ENCODE assay signal across 11 mouse cellular contexts in the genomic region with DNA sequence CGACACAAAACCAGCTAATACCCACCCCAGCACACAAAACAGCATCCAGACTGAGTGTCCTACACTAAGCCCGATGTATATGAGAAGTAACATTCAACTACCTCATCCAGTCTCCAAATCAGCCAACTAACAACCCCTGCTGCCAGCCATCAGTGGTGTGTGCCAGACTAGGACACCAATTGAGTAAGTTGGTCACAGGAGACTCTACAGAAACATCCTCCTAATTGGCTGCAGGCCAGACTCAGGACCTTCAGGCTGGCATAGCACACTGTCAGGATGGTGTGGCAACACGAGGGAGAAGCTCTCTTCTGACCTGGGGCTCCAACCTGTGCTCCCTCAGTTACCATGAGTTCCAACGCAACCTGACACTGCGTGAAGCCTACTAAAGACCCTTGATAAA.
DNase-seq lines count a peak whose midpoint lies in the region; ATAC-seq and TF ChIP-seq lines count a peak whose summit lies in the region.
"Had no signal": no experiment of that assay in that cellular context is flagged by ENCODE, and none has a peak within 500 bp of the region (broad histone marks: within the 10 kb centered on the region; RNA-seq: fewer than 3 reads in every experiment).

No protein-coding gene starts in this region.

- peak; percentile 48 for DNase-seq in kidney, adult 2 months
- DNase-seq in kidney, adult 18-20 months, result no peak
- DNase-seq in thymus, adult 2 months, result no peak
- DNase-seq in thymus, postnatal 0 days (ENCODE audit: low spot score), result no peak
- DNase-seq in brain, adult 2 months (ENCODE audit: low read depth, low spot score), result peak; percentile 26
- DNase-seq in skeletal muscle tissue, adult 2 months (ENCODE audit: low read depth, low spot score), result peak; percentile 47
- no peak for DNase-seq in frontal cortex, postnatal 25 days (ENCODE audit: low spot score in 2 of 2)
- DNase-seq: cerebellum, adult 9-10 months had no signal

- TF ChIP-seq POLR2A in kidney, adult 2 months (IDR thresholded peaks at IDR 0.05; ENCODE audit: low read depth, low read length), result no peak
- TF ChIP-seq POLR2A in thymus, adult 2 months (IDR thresholded peaks at IDR 0.05; ENCODE audit: control insufficient read depth, extremely low read depth, insufficient read depth, low read length, poor library complexity), result no peak

- TF ChIP-seq CTCF in kidney, adult 2 months (conservative IDR thresholded peaks at IDR 0.05; ENCODE audit: insufficient read depth, insufficient read length, low read depth, low read length), result no peak
- TF ChIP-seq CTCF in thymus, adult 2 months (IDR thresholded peaks at IDR 0.05; ENCODE audit: borderline replicate concordance, control insufficient read depth, extremely low read depth, insufficient read depth, low read length, poor library complexity), result no peak

- H3K4me3 ChIP-seq in kidney, adult 2 months (ENCODE audit: insufficient read depth, low read depth, low read length), result no peak overlapping the region
- no peak overlapping the region for H3K4me3 ChIP-seq in thymus, adult 2 months (ENCODE audit: control insufficient read depth, insufficient read depth, low read length)
- H3K4me3 ChIP-seq: limb, embryonic 13.5 days had no signal

- H3K4me1 ChIP-seq in kidney, adult 2 months (ENCODE audit: control insufficient read depth, insufficient read depth, low read length), result peaks cover 38% of the 10 kb centered on the region
- peaks cover 52% of the 10 kb centered on the region for H3K4me1 ChIP-seq in thymus, adult 2 months (replicated peaks; ENCODE audit: control insufficient read depth, insufficient read depth, low read length)

- no peaks in the 10 kb centered on the region for H3K27me3 ChIP-seq in kidney, adult 2 months (replicated peaks; ENCODE audit: control insufficient read depth, insufficient read depth, low read length)
- H3K27me3 ChIP-seq in thymus, adult 2 months (ENCODE audit: control insufficient read depth, insufficient read depth, low read length), result no peaks in the 10 kb centered on the region
- H3K27me3 ChIP-seq: limb, embryonic 13.5 days had no signal

- 78% methylated on average over 5 of the region's 5 CpGs for WGBS in kidney, adult 2 months
- 92% methylated on average over 5 of the region's 5 CpGs for WGBS in thymus, adult 2 months

- H3K36me3 ChIP-seq in kidney, adult 2 months (ENCODE audit: control insufficient read depth, insufficient read depth, low read length), result no peaks in the 10 kb centered on the region
- no peaks in the 10 kb centered on the region for H3K36me3 ChIP-seq in thymus, adult 2 months (ENCODE audit: control insufficient read depth, insufficient read depth, low read length)
- H3K36me3 ChIP-seq: limb, embryonic 13.5 days had no signal

- ATAC-seq in megakaryocyte progenitor cell, adult 5-6 weeks (replicated peaks; ENCODE audit: poor library complexity), result no peak
- ATAC-seq: forebrain, embryonic 16.5 days had no signal

- H3K27ac ChIP-seq in kidney, adult 2 months (ENCODE audit: insufficient read depth, low read depth, low read length), result peak overlapping the region; percentile 44; the same call in 1 of the 2 replicates
- peak overlapping the region; percentile 64 for H3K27ac ChIP-seq in thymus, adult 2 months (ENCODE audit: control insufficient read depth, insufficient read depth, low read length)
- H3K27ac ChIP-seq: limb, embryonic 13.5 days had no signal

Comparison
In these comparisons a context has a peak if more than half of its experiments do, and no peak if none do; other contexts are left out.
1. DNase-seq: peak in kidney, adult 2 months (single experiment), brain, adult 2 months (single experiment) and skeletal muscle tissue, adult 2 months (single experiment); none in kidney, adult 18-20 months (single experiment), thymus, adult 2 months (single experiment), thymus, postnatal 0 days (single experiment) and frontal cortex, postnatal 25 days (0 of 2).